Mouse (Mus musculus) c-Kit-positive CD71-positive TER-119-negative erythroid progenitor cells, embryonic 14.5 days (primary cell): ENCODE results near the gene 4930590J08Rik.
"Not testable (repeated sequence)": the region's sequence is repeated elsewhere in the genome, so short reads cannot be mapped to it uniquely, and the experiment has no call there.

Source experiments
- DNase-seq: peaks from one replicate; pipeline ENCODE4 v3.0.0-alpha.2; 2013; ENCODE audit warnings: low read depth

4930590J08Rik gene

DNA sequence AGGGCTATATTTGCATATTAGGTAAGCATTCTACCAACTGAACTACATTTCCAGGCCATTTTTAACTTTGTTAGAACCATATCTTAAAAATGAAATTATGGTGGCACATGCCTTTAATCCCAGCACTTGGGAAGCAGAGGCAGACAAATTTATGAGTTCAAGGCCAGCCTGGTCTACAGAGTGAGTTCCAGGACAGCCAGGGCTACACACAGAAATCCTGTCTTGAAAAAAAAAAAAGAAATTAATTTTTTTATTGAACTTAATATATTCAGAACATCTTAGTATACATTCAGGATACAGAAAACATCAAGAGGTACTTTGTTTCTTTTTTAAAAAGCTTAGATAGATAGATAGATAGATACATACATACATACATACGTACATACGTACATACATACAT, at the start of gene 4930590J08Rik:
Gene 4930590J08Rik (plus strand): TSS at position 301 of the 400 bp plus-strand sequence.
- DNase-seq, result not testable (repeated sequence)

DNA sequence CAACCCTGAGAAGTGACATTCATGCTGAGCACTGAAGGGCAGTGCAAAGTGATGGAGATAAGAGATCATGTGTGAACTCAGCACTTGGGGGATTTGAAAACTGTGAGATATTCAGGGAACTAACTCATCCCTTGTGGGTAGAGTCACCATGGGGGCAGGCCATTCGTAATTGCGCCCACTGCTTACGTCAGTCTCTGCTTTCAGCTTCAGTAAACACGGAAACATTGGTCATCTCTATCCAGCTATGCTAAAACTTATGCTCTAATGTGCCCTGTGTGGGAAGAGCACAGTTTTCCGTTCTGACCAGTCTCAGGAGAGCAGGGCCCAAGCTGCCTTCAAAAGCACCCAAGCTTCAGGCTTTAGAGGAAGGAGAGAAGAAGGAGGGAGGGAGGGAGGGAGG, 44.3 kb upstream of the 4930590J08Rik start:
- DNase-seq, result no peak

DNA sequence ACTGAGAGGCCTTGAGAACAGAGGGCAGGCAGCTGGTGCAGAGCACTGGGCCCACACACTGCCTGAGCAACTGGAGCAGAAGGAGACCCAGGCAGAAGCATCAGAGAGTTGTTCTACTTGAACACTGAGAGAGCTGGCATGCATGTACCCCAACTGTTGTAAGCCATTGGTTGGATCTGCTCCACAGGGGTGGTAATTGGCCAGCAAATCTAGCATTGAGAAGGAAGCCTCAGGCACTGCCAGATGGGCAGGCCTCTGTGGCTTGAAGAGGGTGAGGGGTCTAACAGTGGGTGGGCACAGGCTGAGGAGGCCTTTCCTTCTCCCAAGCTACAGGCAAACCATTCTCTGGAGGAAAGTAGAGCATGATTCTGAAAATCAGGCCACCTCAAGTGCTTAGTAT, 39.8 kb upstream of the 4930590J08Rik start:
- DNase-seq, result no peak

DNA sequence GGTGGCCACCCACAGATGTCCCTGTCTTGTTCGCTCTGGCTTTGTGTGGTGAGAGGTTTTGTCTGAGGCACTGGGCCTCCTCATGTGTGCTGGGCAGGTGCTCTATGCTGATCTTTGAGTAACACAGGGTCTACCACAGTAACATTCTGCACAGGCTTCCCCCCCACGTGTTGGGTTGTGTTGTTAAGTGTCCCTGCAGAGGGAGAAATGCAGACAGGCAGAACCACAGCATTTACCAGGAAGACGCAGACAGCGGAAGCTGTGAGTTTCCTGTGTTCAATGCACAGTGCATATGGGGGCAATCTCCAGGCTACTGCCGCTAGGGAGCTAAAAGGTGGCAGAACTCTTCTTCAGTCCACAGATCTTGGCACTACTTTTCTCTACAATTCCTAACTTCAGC, 38.0 kb upstream of the 4930590J08Rik start:
- no peak for DNase-seq

DNA sequence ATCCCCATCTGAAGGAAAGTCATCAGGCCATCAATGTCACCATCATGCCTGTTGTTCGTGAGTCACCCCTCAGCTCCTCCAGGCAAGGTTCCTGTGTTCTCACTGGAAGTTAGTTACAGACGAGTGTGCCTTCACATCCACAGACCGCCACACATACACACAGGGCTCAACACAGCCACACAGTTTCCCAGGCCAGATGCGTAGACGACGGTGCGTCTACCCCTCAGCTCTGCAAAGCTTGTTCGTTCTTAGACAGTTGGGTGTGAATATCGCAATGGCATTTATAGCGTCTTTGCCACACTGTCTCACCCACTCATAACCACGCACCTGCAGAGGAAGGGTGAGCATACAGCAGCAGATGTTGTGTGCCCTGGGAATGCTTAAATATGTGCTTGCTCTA, 37.0 kb upstream of the 4930590J08Rik start:
- no peak for DNase-seq

DNA sequence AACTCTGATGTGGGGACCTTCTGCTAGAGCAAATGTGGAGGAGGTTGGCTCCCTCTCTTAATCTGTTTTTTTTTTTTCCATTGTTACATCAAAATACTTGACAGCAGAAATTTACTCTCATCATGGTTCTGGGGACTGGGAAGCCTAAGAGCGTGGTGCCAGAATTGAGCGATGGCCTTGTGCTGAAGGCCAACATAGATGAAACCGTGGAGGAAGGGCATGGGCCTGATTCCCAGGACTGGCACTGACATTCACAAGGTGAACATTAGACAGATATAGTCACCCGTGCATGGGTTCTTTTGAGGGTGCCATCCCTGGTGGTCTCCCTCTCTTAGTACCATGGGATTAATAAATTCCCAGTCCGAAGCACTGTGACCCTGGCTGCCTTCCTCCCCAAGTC, 34.5 kb upstream of the 4930590J08Rik start:
- DNase-seq, result no peak

DNA sequence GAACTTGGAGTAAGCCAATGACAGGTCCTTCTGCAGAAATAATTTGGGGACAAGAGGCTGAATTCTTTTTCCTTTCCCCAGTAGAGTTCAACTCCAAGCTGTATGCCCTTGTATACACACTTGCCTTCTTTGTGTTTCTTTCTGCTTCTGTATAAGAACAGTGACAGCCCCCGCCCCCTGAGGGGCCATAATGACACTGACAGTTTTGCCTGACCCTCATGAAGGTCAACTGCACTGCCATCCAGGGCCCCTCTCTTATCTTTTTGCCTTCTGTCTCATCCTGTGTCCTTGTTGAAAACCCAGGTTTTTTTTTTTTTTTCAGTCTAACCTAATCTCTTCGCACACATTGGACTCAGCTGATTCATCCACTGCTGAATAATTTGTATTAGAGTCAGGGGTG, 29.8 kb upstream of the 4930590J08Rik start:
- no peak for DNase-seq

DNA sequence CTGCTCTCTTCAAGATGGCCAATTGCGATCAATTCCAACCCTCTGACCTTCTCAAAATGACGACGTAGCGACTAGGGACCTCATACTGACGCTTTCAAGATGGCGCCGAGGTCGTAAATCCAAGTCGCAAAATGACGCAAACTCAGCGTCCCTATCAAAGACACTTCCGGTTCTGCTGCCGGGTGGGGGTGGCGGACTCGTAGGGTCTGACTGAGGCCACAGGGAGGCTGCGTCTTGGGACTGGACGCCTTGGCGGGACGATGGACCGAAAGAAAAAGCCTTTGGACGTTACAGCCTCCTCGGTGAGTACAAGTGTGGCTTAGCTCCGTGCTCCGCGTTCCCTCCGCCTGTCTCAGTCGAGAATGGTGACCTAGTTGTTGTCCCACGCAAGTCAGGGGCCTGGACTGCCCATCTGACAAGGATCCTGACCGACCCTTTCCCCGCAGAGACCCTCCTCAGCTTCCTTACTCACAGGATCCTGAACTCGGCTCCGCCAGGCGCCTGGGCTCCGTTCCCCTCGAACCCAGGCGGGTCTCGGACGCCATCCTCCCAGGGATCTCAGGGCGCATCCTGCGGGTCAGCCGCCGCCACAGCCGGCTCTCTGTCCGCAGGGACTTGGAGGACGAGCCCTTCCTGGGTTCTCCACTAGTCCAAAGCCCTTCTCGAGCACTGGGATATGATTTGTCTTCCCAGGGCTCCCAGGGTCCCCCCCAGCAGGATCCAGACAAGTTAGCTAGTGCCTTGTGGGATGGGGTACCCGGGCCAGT, 24.5 kb upstream of the 4930590J08Rik start, which contains the start of gene Ccdc174:
Gene Ccdc174 (plus strand): TSS at position 169 of the 767 bp plus-strand sequence.
- peak; percentile 95 for DNase-seq

DNA sequence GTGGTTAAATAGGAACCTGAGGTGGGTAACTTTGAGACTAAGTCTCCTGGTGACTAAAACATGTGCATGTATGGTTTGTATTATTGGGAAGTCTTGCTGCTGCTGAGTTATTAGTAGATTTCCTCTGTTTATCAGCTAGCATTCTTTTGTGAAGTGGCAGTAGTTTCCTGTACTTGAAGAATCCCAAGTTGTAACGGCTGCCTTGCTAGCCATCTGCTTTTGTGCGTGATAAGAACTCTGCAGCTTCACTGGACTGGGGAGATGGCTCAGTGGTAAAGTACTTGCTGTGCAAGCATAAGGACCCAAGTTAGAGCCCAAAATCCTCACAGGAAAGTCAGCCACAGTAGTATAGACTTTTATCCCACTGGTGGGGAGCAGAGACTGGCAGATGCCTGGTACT, 18.8 kb upstream of the 4930590J08Rik start:
- no peak for DNase-seq

DNA sequence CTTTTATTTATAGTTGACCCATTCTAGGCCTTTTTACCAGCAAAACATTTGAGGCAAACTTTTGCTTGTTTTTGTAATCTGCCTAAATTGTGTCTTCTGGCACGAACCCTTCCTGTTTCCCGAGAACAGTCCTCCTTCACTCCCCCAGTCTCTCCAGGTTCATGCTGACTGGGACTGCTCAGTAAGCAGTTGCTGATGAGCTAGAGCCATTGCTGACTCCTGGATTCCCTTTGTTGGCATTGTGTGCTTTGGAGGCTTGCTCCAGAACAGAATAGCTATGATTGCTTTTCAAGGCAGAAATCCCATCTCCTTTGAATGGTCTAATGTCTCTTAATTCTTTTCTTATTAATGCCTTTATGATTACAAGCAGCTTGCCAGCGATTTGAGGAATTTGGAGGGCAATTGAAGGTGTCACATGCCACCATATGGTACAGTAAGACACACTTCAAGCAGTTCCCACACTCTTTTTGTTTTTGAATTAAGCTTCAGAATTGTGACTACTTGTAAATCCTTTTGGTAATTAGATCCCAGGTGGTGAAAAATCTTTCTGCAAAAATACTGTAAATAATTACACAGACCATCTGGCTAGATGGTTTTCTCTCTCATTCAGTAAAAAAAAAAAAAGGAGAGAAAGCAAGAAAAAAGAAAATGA, 13.2 kb upstream of the 4930590J08Rik start:
- no peak for DNase-seq

DNA sequence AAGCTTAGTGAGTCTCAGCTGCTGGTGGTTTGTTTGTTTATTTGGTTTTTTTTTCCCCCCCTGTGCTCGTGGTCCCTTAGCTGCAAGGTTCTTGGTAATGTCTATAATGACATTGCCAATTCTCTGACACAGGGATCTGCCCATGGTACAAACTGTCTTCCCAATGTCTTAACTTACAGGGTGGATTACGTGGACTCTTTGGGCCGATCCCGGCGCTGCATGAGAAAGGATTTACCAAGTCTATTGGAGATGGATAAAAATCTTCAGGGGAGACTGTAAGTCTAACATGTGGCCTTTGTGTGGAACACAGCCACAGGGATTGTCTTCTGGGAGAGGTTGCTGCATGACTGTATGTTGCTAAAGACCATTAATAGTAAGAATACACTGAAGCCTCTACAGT, 12.0 kb upstream of the 4930590J08Rik start:
- no peak for DNase-seq

DNA sequence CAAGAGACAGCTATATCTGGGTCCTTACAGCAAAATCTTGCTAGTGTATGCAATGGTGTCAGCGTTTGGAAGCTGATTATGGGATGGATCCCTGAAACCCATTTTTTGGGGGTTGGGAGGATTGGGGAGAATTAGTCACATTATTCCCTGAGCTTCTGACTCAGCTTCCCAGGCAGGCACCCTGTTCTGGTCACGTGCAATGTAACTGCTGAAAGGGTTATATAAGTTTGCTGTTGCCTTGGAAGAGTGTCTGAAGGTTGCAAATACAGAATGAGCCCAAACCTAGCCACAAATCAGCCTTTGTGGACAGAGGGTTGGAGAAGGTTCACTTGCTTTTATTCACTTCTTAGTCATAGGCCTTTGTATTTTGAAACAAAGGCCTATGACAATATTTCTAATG, 10.8 kb upstream of the 4930590J08Rik start:
- no peak for DNase-seq

DNA sequence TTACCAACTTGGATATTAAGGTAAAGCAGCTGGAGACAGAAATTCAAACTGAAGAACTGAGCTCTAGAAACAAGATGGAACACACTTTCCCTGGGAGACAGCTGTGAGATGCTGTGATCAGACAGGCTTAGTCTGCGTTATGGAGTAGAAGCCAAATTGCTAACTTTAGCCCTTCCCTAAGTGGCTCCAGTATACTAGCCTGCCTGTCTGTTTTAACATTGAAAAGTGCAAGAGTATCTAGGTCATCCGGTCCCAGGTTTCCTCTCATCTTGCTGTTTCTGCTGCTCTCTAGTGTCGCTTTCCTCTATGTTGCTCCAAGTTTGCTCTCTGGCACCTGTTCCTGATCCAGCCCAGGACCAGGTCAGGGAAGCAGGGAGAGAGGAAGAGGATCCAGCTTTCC, 5.8 kb upstream of the 4930590J08Rik start:
- no peak for DNase-seq

DNA sequence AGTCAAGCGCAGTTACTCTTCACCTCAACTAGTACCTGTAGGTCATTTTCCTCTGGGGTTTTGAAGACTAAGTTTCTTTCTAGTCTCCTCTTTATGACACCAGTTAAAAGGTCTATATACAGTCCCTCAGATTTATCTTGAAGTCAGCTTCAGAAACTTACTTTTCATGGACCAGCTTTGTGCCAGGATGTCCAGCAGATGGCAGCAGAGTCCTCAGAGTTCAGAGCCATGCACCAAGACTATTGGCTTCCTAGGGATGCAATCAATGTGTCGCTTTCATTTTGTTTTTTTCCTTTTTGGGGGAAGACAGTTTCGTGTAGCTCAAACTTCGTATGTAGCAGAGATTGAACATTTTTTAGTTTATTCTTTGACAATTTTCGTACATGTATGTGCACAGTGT, 1.1 kb upstream of the 4930590J08Rik start:
- peak; percentile 61 for DNase-seq

DNA sequence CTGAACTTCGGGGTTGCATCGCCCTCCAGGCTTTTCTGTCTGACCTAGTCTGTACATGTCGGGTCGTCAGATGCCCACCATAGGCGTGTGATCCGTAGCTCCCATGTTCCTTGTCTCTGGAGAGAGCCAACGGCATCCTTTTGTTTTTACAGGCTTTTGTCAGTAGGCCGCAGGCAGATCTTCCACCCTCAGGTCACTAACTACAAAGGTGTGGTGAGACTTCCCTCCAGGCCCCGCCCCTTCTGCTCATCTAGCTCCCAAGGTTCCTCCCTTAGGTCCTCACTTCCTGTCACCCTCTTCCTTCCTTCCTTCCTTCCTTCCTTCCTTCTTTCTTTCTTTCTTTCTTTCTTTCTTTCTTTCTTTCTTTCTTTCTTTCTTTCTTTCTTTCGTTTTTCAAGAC, 11.4 kb downstream of the 4930590J08Rik start:
- DNase-seq, result no peak

DNA sequence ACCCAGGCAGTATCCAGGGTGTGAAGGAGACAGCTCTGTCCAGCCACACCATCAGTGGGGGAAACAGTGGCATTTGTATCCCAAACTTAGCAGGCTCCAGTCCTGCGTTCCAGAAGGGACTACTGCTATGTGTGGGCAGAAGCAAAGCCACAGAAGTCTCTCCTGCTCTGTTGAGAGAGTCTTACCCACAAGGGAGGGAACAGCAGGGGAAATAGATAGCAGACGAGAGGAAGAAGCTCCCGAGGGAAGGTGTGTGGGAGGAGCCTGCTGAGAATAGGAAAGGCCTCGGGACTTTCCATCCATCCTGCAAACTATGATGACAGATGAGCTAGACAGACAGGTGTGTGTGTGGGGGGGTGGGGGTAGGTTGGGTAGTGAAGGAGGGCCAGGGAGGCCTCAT, 14.7 kb downstream of the 4930590J08Rik start:
- no peak for DNase-seq

DNA sequence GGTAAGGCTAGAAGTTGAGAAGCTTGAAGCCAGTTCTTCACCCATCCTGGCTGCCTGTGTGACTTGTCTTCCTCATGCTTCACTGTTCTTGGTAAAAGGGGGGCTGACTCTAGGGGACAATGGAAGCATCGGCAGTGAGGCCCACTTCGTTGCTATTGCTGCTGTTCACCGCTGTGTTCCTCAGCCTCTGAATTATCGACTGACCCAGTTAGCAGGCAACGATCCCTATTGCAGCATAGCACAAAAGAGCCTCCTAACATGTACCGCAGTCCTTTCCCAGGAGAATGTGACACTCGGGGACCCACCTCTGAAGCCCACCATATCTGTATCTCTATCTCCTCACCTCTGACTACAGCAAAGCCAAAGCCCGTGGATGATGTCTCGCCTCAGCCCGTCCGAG, 15.1 kb downstream of the 4930590J08Rik start:
- no peak for DNase-seq

DNA sequence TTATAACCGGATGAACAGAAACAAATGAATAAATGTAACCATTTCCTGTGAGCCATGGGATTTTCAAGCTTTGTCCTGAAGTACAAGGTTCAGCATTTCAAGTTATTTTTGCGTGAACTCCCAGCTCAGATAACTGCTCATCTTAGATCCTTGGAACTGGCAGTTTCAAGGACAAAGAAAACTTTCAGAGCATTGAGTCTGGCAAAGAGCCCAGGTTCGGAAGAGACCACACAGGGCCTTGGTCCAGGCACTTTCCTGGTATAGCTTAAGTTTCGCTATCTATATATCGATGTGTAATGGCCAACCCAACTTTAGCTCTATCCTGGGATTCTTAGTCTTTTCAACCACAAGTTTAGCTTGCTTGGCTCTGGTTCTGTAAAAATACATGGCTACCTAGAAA, 28.6 kb downstream of the 4930590J08Rik start:
- DNase-seq, result no peak

DNA sequence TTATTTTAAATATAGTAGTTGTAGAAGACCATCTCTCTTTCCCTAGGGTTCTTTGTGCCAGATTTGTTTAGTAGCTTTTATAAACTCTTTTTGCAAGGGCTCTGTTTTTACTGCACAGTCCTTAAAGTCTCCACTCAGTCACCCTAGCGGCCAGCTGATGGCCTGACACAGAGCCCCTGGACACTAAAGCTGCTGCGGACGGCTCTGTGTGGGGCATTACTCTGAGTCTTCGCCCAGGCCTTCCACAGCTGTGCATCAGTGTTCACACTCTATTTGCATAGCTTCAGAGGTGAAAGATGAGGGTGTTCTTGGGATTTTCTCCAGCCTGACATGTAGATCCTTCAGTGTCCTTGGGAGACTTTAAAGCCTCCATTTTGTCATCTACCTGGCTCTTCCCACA, 35.9 kb downstream of the 4930590J08Rik start:
- no peak for DNase-seq

DNA sequence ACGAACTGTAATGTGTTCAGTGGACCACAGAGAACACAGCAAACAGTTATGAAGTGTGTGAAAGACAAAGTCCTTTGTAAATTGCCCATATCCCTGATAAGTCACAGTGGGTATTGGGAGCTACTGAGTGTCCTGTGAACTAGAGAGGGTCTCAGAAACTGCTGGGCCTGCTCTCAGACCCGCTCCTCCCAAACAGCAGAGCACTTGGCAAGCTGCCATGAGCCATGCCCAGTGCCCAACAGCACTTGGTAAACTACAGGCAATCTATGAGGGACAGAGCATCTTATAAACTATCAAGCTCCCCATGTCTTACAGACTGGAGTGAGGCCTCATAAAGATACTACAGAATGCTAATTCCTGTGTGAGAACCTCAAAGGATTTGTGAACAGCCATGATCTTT, 45.8 kb downstream of the 4930590J08Rik start:
- DNase-seq, result no peak

DNA sequence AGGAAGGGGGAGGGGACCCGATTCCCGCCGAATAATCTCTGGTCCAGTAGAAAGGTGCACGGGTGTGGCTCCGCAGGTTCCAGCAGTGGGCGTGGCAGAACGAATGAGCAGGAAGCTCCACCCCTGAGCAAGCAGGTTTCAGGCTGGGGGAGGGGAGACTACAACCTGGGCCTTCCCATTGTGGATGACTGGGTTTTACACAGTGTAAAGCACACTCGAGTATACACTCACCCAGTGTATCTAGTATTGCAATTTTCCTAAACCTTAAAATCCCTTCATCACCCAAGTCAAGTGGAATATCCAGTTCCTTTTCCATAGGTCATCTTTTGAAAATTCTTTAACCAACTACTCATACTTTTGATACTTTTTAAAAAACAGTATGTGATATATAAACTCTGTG, 55.4 kb downstream of the 4930590J08Rik start:
- not testable (repeated sequence) for DNase-seq

DNA sequence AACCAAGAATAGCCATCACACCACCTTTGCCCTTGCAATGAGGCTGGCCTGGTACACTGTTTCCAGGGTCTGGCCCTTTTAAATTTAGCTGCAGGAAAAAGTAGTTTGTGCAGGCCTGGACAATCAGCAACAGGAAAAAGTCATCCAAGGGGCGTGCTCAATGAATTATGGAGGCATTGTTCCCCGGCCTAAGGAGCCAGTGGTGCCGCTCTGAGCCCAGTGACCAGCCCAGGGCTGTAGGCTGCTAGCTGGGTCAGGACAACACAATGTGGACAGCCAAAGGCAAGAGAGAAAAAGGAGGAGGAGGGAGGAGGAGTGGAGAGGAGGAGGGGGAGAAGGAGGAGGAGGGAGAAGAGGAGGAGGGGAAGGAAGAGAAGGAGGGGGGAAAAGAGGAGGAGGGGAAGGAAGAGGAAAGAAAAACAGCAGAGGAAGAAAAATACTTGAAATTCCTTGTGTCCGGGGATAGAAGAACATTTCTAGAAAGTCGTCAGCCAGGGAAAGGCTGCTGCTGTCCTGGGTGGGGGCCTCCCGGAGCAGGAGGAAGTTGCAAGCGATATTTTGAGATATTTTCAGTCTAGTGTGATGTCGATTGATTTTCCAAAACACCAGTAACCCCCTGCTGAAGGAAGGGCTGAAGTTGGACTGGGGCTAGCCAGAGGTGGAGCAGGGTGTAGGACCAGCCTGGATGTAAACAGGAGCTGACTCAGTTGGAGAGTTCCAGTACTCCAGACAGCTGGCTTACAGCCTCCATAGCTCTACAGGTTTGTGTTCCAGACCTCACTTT, 57.6 kb downstream of the 4930590J08Rik start:
- no peak for DNase-seq

DNA sequence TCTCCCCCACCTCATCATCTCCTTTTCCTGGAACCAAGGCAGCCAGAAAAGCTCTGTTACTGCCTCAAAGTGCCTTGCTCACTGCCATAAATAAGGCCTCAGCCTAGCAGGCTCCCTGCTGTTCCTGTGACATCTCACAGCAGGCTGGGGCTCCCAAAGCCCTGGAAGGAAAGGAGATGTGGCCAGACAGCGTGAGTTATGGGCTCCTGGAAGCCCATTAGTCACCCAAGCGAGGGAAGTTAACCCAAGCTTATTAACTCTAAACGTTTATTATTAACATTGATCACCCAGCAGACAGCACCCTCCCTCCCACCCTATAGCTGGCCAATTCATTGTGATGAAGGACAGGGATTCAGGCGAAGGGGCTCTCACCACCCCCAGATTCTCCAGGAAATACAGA, 60.8 kb downstream of the 4930590J08Rik start:
- no peak for DNase-seq
